Mouse (Mus musculus): Measurements from ENCODE around the gene Decr2.

DNA sequence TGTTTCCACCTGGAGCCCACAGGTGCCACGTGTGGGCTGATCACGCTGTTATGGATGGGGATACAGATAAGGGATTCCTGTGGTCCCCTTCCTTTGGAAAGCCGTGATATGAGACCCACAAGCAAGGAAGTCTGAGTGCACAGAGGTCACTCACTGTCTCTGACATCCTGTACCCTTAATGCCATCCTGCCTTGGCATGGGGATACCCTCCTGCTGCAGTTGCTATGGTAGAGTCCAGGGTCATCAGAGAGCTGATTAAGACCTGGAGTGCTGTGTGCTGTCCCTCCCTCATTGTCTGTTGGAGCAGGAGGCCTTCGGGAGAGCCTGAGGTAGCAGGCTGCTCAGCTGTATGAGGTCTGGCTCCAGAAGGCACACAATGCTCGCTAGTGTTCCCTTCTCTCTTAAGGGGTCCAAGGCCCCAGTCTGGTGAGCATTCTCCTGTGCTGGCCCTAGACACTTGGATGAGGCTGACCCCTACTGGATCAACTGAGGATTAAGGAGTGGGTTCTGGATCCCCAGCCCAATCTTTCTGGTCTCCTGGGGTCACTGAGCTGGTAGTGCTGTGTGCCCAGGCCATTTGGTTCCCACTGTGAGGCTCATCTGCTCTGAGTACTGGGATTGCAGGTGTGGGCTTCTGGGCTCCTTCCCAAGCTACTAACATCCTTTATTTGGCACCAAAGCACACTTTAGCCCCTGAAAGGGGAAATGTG is 32.4 kb upstream of the Decr2 start:
- TF ChIP-seq GATA1 (IDR thresholded peaks at IDR 0.05; ENCODE audit: borderline replicate concordance, low read length) (no peak), FLI1 (IDR thresholded peaks at IDR 0.05; ENCODE audit: low read length) (no peak)

Data from megakaryocyte, embryonic 14.5 days (primary cell).